Mouse (Mus musculus) adipose tissue, adult 10 weeks (tissue): ENCODE measurements around the gene Htt. TPM values are rescaled to one million over a fixed set of nuclear protein-coding genes. Genes with fewer than 3 reads are reported as not detected.

ENCODE experiments used
- polyA plus RNA-seq: library from polyadenylated mRNA; stranded (reverse); fragments of 350-450 nt; fragmentation: Illumina TruSeq; extraction: RNeasy Lipid Tissue Mini Kit (QIAGEN cat#74804); gene quantifications from one replicate; pipeline ENCODE4 v1.2.3, GENCODE M21; 2014; ENCODE audit warnings: low read depth, low replicate concordance

Htt gene
- 13.2 TPM for polyA plus RNA-seq

GRCm38 (mm10) chr5:34761509-34761908, at the start of gene Htt:
Gene Htt (plus strand): TSS chr5:34761740.

GRCm38 (mm10) chr5:34907910-34908725, 146.6 kb downstream of the Htt start, which contains the start of gene Msantd1:
Gene Msantd1 (plus strand): TSS chr5:34908012.

GRCm38 (mm10) chr5:34948861-34949760, 187.6 kb downstream of the Htt start, which contains the start of gene Rgs12:
Gene Rgs12 (plus strand): TSS chr5:34949445.

Other genes starting within 250 kb of the Htt start
- gene Tnip2, start 247.7 kb upstream of the Htt start, polyA plus RNA-seq, result 22.8 TPM
- 15.3 TPM for gene Sh3bp2, start 235.9 kb upstream of the Htt start, polyA plus RNA-seq
- 124 TPM for gene Add1, start 188.1 kb upstream of the Htt start, polyA plus RNA-seq
- 26.4 TPM for gene Mfsd10, start 124.5 kb upstream of the Htt start, polyA plus RNA-seq
- gene Nop14, start 101.6 kb upstream of the Htt start, polyA plus RNA-seq, result 20.0 TPM
- gene Grk4, start 101.4 kb upstream of the Htt start, polyA plus RNA-seq, result 4.2 TPM
- 1.1 TPM for gene Msantd1, start 146.3 kb downstream of the Htt start, polyA plus RNA-seq
- gene Rgs12, start 187.7 kb downstream of the Htt start, polyA plus RNA-seq, result 15.7 TPM